Mouse (Mus musculus) midbrain, embryonic 12.5 days (tissue): ENCODE measurements at regions not wholly inside any gene's neighbourhood (a gene's known extent, or its start where the extent isn't known, plus 50 kb on each side); places are given as distances from the start of the nearest gene placed in this dataset.

ENCODE experiments used
- ATAC-seq: fragments of 200-750 bp; cut with Nextera tagmentation; 2 replicates; pipeline ENCODE4 v1.8.0; 2017; ENCODE audit warnings: low read depth, moderate TSS enrichment, moderate library complexity; ENCODE audit not compliant: low FRiP score
- H3K27ac ChIP-seq: fragments of 300-500 bp; sonication (generic); replicated peaks from 2 replicates; pipeline ENCODE4 v1.5.1; 2016; ENCODE audit warnings: mild to moderate bottlenecking
- H3K27me3 ChIP-seq: fragments of 300-500 bp; sonication (generic); 2 replicates; pipeline ENCODE4 v1.6.1; 2016; ENCODE audit warnings: mild to moderate bottlenecking
- H3K36me3 ChIP-seq: fragments of 300-500 bp; sonication (generic); 2 replicates; pipeline ENCODE4 v1.6.1; 2016
- H3K4me1 ChIP-seq: fragments of 300-500 bp; sonication (generic); 2 replicates; pipeline ENCODE4 v1.6.1; 2016
- H3K4me2 ChIP-seq: fragments of 300-500 bp; sonication (generic); replicated peaks from 2 replicates; pipeline ENCODE4 v1.6.1; 2016; ENCODE audit warnings: mild to moderate bottlenecking, moderate library complexity
- H3K4me3 ChIP-seq: fragments of 300-500 bp; sonication (generic); 2 replicates; pipeline ENCODE4 v1.5.1; 2016; ENCODE audit warnings: mild to moderate bottlenecking
- H3K9ac ChIP-seq: fragments of 300-500 bp; sonication (generic); replicated peaks from 2 replicates; pipeline ENCODE4 v1.6.1; 2016; ENCODE audit warnings: mild to moderate bottlenecking, moderate library complexity
- H3K9me3 ChIP-seq: fragments of 300-500 bp; sonication (generic); 2 replicates; pipeline ENCODE4 v1.6.1; 2016; ENCODE audit warnings: mild to moderate bottlenecking
- WGBS: fragments of 180-500 bp; shearing (Covaris S2); methylation state at CpG from one replicate; pipeline ENCODE4 v1.1.7; 2016; 5-methylcytosine and 5-hydroxymethylcytosine counted together

DNA sequence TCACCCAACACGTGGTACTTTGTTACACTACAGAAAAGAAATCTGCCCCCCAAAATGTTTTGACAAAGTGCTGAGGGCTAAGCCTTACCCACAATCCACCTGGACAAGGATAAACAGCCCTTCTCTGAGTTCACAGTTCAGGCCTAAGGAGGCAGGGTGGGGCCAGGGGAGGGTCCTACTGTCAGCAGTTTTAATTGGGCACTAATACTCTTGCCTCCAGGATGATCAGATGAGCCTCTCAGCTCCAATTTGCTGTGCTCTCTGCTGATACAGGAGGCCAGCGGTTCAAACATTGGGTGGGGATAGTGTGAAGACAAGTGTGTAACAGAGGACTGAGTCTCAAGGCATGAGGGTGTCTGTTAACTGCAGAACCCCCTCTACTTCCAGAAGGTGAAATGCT lies 146.6 kb downstream of the Kit start:
- no peaks in the 10 kb centered on the region for H3K27me3 ChIP-seq
- peaks cover 12% of the 10 kb centered on the region; the same call in 1 of the 2 replicates for H3K4me1 ChIP-seq
- H3K27ac ChIP-seq, result no peak overlapping the region
- WGBS, result 80% methylated on average over 2 of the region's 2 CpGs
- H3K4me2 ChIP-seq, result no peak overlapping the region
- H3K9me3 ChIP-seq, result no peaks in the 10 kb centered on the region
- H3K9ac ChIP-seq, result no peak overlapping the region
- H3K36me3 ChIP-seq, result no peaks in the 10 kb centered on the region
- H3K4me3 ChIP-seq, result no peak overlapping the region
- no peak for ATAC-seq

- H3K9me3 ChIP-seq, result no peaks in the 10 kb centered on the region
- WGBS, result 79% methylated on average over 15 of the region's 15 CpGs
- no peak overlapping the region for H3K4me3 ChIP-seq
- H3K36me3 ChIP-seq, result no peaks in the 10 kb centered on the region
- H3K4me1 ChIP-seq, result peaks cover 12% of the 10 kb centered on the region; the same call in 1 of the 2 replicates
- H3K27ac ChIP-seq, result no peak overlapping the region
- no peak overlapping the region for H3K9ac ChIP-seq
- no peak for ATAC-seq
- no peak overlapping the region for H3K4me2 ChIP-seq
- no peaks in the 10 kb centered on the region for H3K27me3 ChIP-seq
Observed at GRCm38 (mm10) chr5:75720091-75720940, 145.6 kb downstream of the Kit start.

GRCm38 (mm10) chr5:75718511-75719225 lies 144.0 kb downstream of the Kit start:
- H3K4me1 ChIP-seq, result peaks cover 12% of the 10 kb centered on the region; the same call in 1 of the 2 replicates
- ATAC-seq, result no peak
- no peak overlapping the region for H3K27ac ChIP-seq
- no peaks in the 10 kb centered on the region for H3K36me3 ChIP-seq
- WGBS, result 87% methylated on average over 12 of the region's 12 CpGs
- H3K27me3 ChIP-seq, result no peaks in the 10 kb centered on the region
- H3K9me3 ChIP-seq, result no peaks in the 10 kb centered on the region
- no peak overlapping the region for H3K4me3 ChIP-seq
- H3K9ac ChIP-seq, result no peak overlapping the region
- H3K4me2 ChIP-seq, result no peak overlapping the region
